ENCODE assay signal across 8 mouse cellular contexts in the genomic region with DNA sequence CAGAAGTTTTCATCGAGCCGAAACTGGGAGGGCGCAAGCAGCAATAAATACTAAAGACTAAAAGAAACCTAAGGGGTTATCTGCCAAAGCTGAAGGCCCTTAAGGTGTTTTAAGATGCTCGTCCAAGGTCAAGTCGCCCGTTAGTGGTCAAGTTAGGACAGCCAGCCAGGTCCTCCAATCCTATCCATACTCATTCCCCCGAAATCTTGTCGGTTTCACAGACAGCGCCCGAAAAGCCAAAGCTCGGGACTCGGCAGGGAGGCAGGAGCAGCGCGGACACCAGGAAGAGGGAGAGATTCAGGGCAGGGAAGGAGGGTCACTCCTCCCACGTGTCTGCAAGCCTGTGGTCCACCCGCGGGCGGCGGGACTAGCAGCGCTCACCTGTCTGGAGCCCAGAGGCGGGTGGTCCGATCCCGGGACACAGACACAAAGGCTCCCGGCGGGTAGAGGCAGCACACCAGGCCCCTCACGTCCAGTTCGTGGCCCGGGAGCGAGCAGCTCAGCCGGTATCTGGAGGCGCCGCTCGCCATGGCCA. TPM values are rescaled to one million over a fixed set of nuclear protein-coding genes. Genes with fewer than 3 reads are reported as not detected.
DNase-seq lines count a peak whose midpoint lies in the region; ATAC-seq and TF ChIP-seq lines count a peak whose summit lies in the region.

No protein-coding gene starts in this region.

- H3K27ac ChIP-seq in kidney, embryonic 14.5 days (ENCODE audit: low read depth, low read length): peak overlapping the region; percentile 85
- H3K27ac ChIP-seq in bone marrow, adult 2 months (ENCODE audit: control insufficient read depth, insufficient read depth, low read depth, low read length, poor library complexity): peak overlapping the region; percentile 84
- peak overlapping the region; percentile 79 for H3K27ac ChIP-seq in lung, postnatal 0 days (ENCODE audit: low read length)

- peaks cover 12% of the 10 kb centered on the region; the same call in 1 of the 2 replicates for H3K4me1 ChIP-seq in kidney, embryonic 14.5 days (ENCODE audit: control insufficient read depth, insufficient read depth, low read length)
- H3K4me1 ChIP-seq in bone marrow, adult 2 months (ENCODE audit: control insufficient read depth, insufficient read depth, low read length): no peaks in the 10 kb centered on the region
- H3K4me1 ChIP-seq in lung, postnatal 0 days (ENCODE audit: insufficient read depth, low read depth, low read length): peaks cover 7% of the 10 kb centered on the region; the same call in 1 of the 2 replicates

- ATAC-seq in kidney, embryonic 14.5 days (ENCODE audit: low FRiP score, low TSS enrichment): peak; percentile 89; the same call in 1 of the 2 replicates
- ATAC-seq in hematopoietic stem cell, adult 5-6 weeks (replicated peaks in 1 of 2; ENCODE audit: insufficient read depth in 1 of 2, low FRiP score in 2 of 2, low TSS enrichment in 1 of 2, low read depth in 1 of 2, poor library complexity in 2 of 2, severe bottlenecking in 2 of 2): peak; percentile 4 to 31; a peak in 3 of 4 replicates
- ATAC-seq in lung, postnatal 0 days: peak; percentile 61

- TF ChIP-seq POLR2A in bone marrow, adult 2 months (IDR thresholded peaks at IDR 0.05; ENCODE audit: borderline replicate concordance, control insufficient read depth, low read depth, low read length): no peak

- WGBS in kidney, embryonic 14.5 days: under 1% methylated on average over 32 of the region's 33 CpGs
- under 1% methylated on average over 33 of the region's 33 CpGs for WGBS in bone marrow, adult 2 months
- WGBS in lung, postnatal 0 days: 2% methylated on average over 33 of the region's 33 CpGs

- no peaks in the 10 kb centered on the region for H3K27me3 ChIP-seq in kidney, embryonic 14.5 days (ENCODE audit: control insufficient read depth, insufficient read depth, low read length)
- no peaks in the 10 kb centered on the region for H3K27me3 ChIP-seq in lung, postnatal 0 days (replicated peaks; ENCODE audit: insufficient read depth, low read length)

- H3K9me3 ChIP-seq in kidney, embryonic 14.5 days (ENCODE audit: control insufficient read depth, low read length): no peaks in the 10 kb centered on the region
- no peaks in the 10 kb centered on the region for H3K9me3 ChIP-seq in lung, postnatal 0 days (ENCODE audit: low read length)

- peak overlapping the region; percentile 83 for H3K4me3 ChIP-seq in kidney, embryonic 14.5 days (ENCODE audit: low read length)
- peak overlapping the region; percentile 93 for H3K4me3 ChIP-seq in bone marrow, adult 2 months (replicated peaks; ENCODE audit: control insufficient read depth, low read depth, low read length)
- peak overlapping the region; percentile 73 for H3K4me3 ChIP-seq in lung, postnatal 0 days (ENCODE audit: low read depth, low read length)

- DNase-seq in kidney, adult 9 months: no peak
- peak; percentile 61 for DNase-seq in lung, postnatal 0 days (ENCODE audit: low spot score)
- DNase-seq in right cerebral cortex, postnatal 25 days: no peak
- DNase-seq in adrenal gland, postnatal 25 days: no peak
- DNase-seq in embryo, embryonic 9.5 days (ENCODE audit: extremely low spot score): no peak

- no peak for TF ChIP-seq EP300 in lung, postnatal 0 days (IDR thresholded peaks at IDR 0.05)

- H3K36me3 ChIP-seq in kidney, embryonic 14.5 days (ENCODE audit: control insufficient read depth, insufficient read depth, low read length): no peaks in the 10 kb centered on the region
- H3K36me3 ChIP-seq in lung, postnatal 0 days (ENCODE audit: insufficient read depth, low read length): no peaks in the 10 kb centered on the region

- peak overlapping the region; percentile 71 for H3K4me2 ChIP-seq in kidney, embryonic 14.5 days (replicated peaks; ENCODE audit: low read depth, low read length)
- peak overlapping the region; percentile 81 for H3K4me2 ChIP-seq in lung, postnatal 0 days (replicated peaks; ENCODE audit: low read depth, low read length)

- 0 out of 2 replicates have a peak, but pooled peaks have one; percentile 2 for TF ChIP-seq CTCF in bone marrow, adult 2 months (IDR thresholded peaks at IDR 0.05; ENCODE audit: control insufficient read depth, insufficient read depth, low read length)
- TF ChIP-seq CTCF in lung, postnatal 0 days (IDR thresholded peaks at IDR 0.05): no peak

- H3K9ac ChIP-seq in kidney, embryonic 14.5 days (ENCODE audit: low read depth, low read length): peak overlapping the region; percentile 89
- H3K9ac ChIP-seq in lung, postnatal 0 days (replicated peaks; ENCODE audit: low read depth): peak overlapping the region; percentile 83

RNA-seq across cellular contexts. Expression of a gene that starts 0.5 kb away (rescaled TPM):
- polyA plus RNA-seq in kidney, embryonic 14.5 days (2014; fragmentation: Nextera tagmentation; extraction: Ambion mirVana): 57.4 and 83.2 TPM in 2 replicates
- polyA plus RNA-seq in bone marrow, adult 2 months (2011; ENCODE audit: insufficient read depth, insufficient read length, low replicate concordance, missing spikeins): 23.6 and 29.6 TPM in 2 replicates
- 97.0 and 111 TPM in 2 replicates for total RNA-seq in hematopoietic stem cell, adult 5-6 weeks (2017)
- polyA plus RNA-seq in lung, postnatal 0 days (2015; fragmentation: Nextera tagmentation; extraction: Ambion mirVana): 36.5 and 37.9 TPM in 2 replicates
- total RNA-seq in adrenal gland, postnatal 25 days (2021): 61.2 and 62.8 TPM in 2 replicates

RNA-seq across cellular contexts. Expression of a gene that starts 11.7 kb away (rescaled TPM):
- 51.7 and 64.6 TPM in 2 replicates for polyA plus RNA-seq in kidney, embryonic 14.5 days (2014; fragmentation: Nextera tagmentation; extraction: Ambion mirVana)
- polyA plus RNA-seq in bone marrow, adult 2 months (2011; ENCODE audit: insufficient read depth, insufficient read length, low replicate concordance, missing spikeins): 0.45 and 4.5 TPM in 2 replicates
- 35.6 and 35.8 TPM in 2 replicates for total RNA-seq in hematopoietic stem cell, adult 5-6 weeks (2017)
- 22.0 and 24.8 TPM in 2 replicates for polyA plus RNA-seq in lung, postnatal 0 days (2015; fragmentation: Nextera tagmentation; extraction: Ambion mirVana)
- total RNA-seq in adrenal gland, postnatal 25 days (2021): 17.0 and 17.7 TPM in 2 replicates

RNA-seq across cellular contexts. Expression of a gene that starts 46.0 kb away (rescaled TPM):
- 25.1 and 25.8 TPM in 2 replicates for polyA plus RNA-seq in kidney, embryonic 14.5 days (2014; fragmentation: Nextera tagmentation; extraction: Ambion mirVana)
- polyA plus RNA-seq in bone marrow, adult 2 months (2011; ENCODE audit: insufficient read depth, insufficient read length, low replicate concordance, missing spikeins): 6.2 and 6.6 TPM in 2 replicates
- total RNA-seq in hematopoietic stem cell, adult 5-6 weeks (2017): 22.0 and 30.4 TPM in 2 replicates
- polyA plus RNA-seq in lung, postnatal 0 days (2015; fragmentation: Nextera tagmentation; extraction: Ambion mirVana): 10.6 and 12.9 TPM in 2 replicates
- 10.5 and 11.9 TPM in 2 replicates for total RNA-seq in adrenal gland, postnatal 25 days (2021)

RNA-seq across cellular contexts. Expression of a gene that starts 46.2 kb away (rescaled TPM):
- not detected in 2 replicates for polyA plus RNA-seq in kidney, embryonic 14.5 days (2014; fragmentation: Nextera tagmentation; extraction: Ambion mirVana)
- not detected in 2 replicates for polyA plus RNA-seq in bone marrow, adult 2 months (2011; ENCODE audit: insufficient read depth, insufficient read length, low replicate concordance, missing spikeins)
- total RNA-seq in hematopoietic stem cell, adult 5-6 weeks (2017): not detected in 2 replicates
- 0.70 and 1.3 TPM in 2 replicates for polyA plus RNA-seq in lung, postnatal 0 days (2015; fragmentation: Nextera tagmentation; extraction: Ambion mirVana)
- not detected in 2 replicates for total RNA-seq in adrenal gland, postnatal 25 days (2021)

RNA-seq across cellular contexts. Expression of a gene that starts 47.4 kb away (rescaled TPM):
- polyA plus RNA-seq in kidney, embryonic 14.5 days (2014; fragmentation: Nextera tagmentation; extraction: Ambion mirVana): 1.1 and 1.2 TPM in 2 replicates
- 0.57 and 0.72 TPM in 2 replicates for polyA plus RNA-seq in bone marrow, adult 2 months (2011; ENCODE audit: insufficient read depth, insufficient read length, low replicate concordance, missing spikeins)
- total RNA-seq in hematopoietic stem cell, adult 5-6 weeks (2017): not detected in 2 replicates
- 0.05 and 0.13 TPM in 2 replicates for polyA plus RNA-seq in lung, postnatal 0 days (2015; fragmentation: Nextera tagmentation; extraction: Ambion mirVana)
- not detected in 2 replicates for total RNA-seq in adrenal gland, postnatal 25 days (2021)

Comparison
In these comparisons a context has a peak if more than half of its experiments do, and no peak if none do; other contexts are left out.
1. ATAC-seq: peak in every context shown above with its lines; median percentile 89 in kidney, embryonic 14.5 days; 61 in lung, postnatal 0 days; 18 in hematopoietic stem cell, adult 5-6 weeks.